Mouse (Mus musculus) colon, adult 2 months (tissue): ENCODE results near the gene Zfp804a. TPM values are rescaled to one million over a fixed set of nuclear protein-coding genes. Genes with fewer than 3 reads are reported as not detected.

ENCODE experiments used
- polyA plus RNA-seq: library from polyadenylated mRNA; depleted of rRNA; stranded (reverse); fragments of >200 nt; gene quantifications from 2 replicates; pipeline ENCODE4 v1.2.3, GENCODE M21; 2012; rRNA removed

Zfp804a gene
- polyA plus RNA-seq = 0.22 and 0.25 TPM in 2 replicates

DNA sequence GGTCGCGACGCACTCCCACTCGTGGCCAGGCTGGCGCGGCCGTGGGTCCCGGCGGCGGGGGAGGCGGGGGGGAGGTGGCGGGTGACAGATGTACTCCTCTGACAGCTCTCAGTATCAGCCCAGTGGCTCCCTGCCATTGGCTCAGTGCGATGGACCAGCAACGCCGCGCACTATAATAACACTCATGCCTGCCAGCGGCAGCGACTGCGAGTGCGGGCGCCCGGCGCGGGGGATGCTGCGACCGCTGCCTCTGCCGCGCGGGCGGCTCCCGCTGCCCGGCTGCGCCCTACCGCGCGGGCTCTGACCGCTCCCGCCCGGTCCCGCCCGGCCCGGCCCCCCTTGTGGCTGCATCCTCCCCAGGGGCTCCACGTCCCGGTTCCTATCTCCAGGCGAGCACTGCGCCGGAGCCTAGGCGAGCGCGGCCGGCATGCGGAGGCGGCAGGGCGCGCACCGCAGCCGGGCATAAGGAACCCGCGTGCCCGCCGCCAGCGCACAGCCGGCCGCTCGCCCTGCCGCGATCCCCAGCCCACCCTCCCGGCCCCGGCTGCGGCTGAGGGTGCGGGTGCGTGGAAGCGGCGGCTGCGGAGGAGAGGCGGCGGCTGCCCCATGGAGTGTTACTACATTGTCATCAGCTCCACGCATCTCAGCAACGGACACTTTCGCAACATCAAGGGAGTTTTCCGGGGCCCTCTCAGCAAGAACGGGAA lies at the start of gene Zfp804a:
TSS of gene Zfp804a (plus strand) at position 38 of the 707 bp plus-strand sequence.

